9 mouse cellular contexts compared by ENCODE assay signal in the genomic region with DNA sequence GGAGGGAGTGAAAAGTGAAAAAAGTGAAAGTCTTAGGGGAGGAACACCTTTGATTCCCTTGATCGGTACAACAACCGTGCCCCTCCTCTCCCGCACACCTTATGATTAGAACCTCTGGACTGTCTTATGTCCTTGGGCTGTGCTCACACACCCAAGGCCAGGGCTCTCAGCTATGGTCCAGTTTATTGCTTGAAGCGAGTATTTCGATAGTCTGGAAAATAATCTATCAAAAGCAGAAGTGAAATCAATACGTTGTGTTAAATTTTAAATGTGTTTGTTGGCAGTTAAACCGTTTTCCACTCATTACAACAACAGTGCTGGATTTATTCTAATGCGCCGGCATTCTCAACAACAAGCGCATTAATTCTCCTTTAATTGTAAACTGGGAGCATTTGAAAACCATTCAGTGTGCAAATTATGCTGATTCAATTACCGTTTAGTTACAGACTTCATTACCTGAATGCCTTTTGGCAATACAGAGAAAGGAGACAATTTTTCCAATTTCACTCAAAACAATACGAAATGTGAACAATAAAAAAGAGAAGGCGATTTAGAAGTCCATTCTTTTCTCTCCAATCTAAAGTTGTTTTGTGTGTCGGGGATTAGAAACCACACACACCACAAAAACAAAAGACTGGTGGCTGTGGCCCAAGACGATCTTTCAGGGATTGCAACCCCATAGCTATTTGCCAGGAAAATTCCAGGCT. TPM values are rescaled to one million over a fixed set of nuclear protein-coding genes. Genes with fewer than 3 reads are reported as not detected.
DNase-seq lines count a peak whose midpoint lies in the region; ATAC-seq lines count a peak whose summit lies in the region.
"Had no signal": no experiment of that assay in that cellular context is flagged by ENCODE, and none has a peak within 500 bp of the region (broad histone marks: within the 10 kb centered on the region; RNA-seq: fewer than 3 reads in every experiment).

No protein-coding gene starts in this region.

- peak overlapping the region; percentile 58 for H3K4me2 ChIP-seq in kidney, embryonic 15.5 days
- peak overlapping the region; percentile 64 for H3K4me2 ChIP-seq in embryonic facial prominence, embryonic 14.5 days (ENCODE audit: low read depth, low read length)
- H3K4me2 ChIP-seq in hindbrain, embryonic 16.5 days (ENCODE audit: low read length), result peak overlapping the region; percentile 94
- H3K4me2 ChIP-seq in neural tube, embryonic 12.5 days (replicated peaks), result peak overlapping the region; percentile 78

- no peaks in the 10 kb centered on the region for H3K36me3 ChIP-seq in kidney, embryonic 15.5 days
- H3K36me3 ChIP-seq in embryonic facial prominence, embryonic 14.5 days (ENCODE audit: control insufficient read depth, insufficient read depth, low read length), result no peaks in the 10 kb centered on the region
- no peaks in the 10 kb centered on the region for H3K36me3 ChIP-seq in hindbrain, embryonic 16.5 days (ENCODE audit: control insufficient read depth, insufficient read depth, low read length)
- no peaks in the 10 kb centered on the region for H3K36me3 ChIP-seq in neural tube, embryonic 12.5 days
- H3K36me3 ChIP-seq: liver, embryonic 12.5 days had no signal

- no peak for ATAC-seq in kidney, embryonic 15.5 days (replicated peaks; ENCODE audit: low FRiP score)
- no peak for ATAC-seq in embryonic facial prominence, embryonic 14.5 days (ENCODE audit: low read depth)
- no peak for ATAC-seq in hindbrain, embryonic 16.5 days
- no peak for ATAC-seq in neural tube, embryonic 12.5 days (ENCODE audit: low FRiP score, low read depth)
- ATAC-seq: liver, embryonic 12.5 days had no signal

- peaks cover 44% of the 10 kb centered on the region for H3K4me1 ChIP-seq in kidney, embryonic 15.5 days
- 0 out of 2 replicates have a peak, but pooled peaks cover 4% of the 10 kb centered on the region for H3K4me1 ChIP-seq in embryonic facial prominence, embryonic 14.5 days (ENCODE audit: control insufficient read depth, insufficient read depth, low read length)
- peaks cover 29% of the 10 kb centered on the region for H3K4me1 ChIP-seq in hindbrain, embryonic 16.5 days (ENCODE audit: control insufficient read depth, insufficient read depth, low read depth, low read length)
- peaks cover 35% of the 10 kb centered on the region for H3K4me1 ChIP-seq in neural tube, embryonic 12.5 days

- no peaks in the 10 kb centered on the region for H3K9me3 ChIP-seq in kidney, embryonic 15.5 days (replicated peaks)
- no peaks in the 10 kb centered on the region for H3K9me3 ChIP-seq in embryonic facial prominence, embryonic 14.5 days (ENCODE audit: control insufficient read depth, low read length)
- H3K9me3 ChIP-seq in hindbrain, embryonic 16.5 days (ENCODE audit: control insufficient read depth, low read length), result no peaks in the 10 kb centered on the region
- no peaks in the 10 kb centered on the region for H3K9me3 ChIP-seq in neural tube, embryonic 12.5 days
- H3K9me3 ChIP-seq: liver, embryonic 12.5 days had no signal

- H3K4me3 ChIP-seq in kidney, embryonic 15.5 days (replicated peaks), result no peak overlapping the region
- peak overlapping the region; percentile 38; the same call in 1 of the 2 replicates for H3K4me3 ChIP-seq in embryonic facial prominence, embryonic 14.5 days (ENCODE audit: low read depth, low read length)
- peak overlapping the region; percentile 67 for H3K4me3 ChIP-seq in hindbrain, embryonic 16.5 days (ENCODE audit: low read length)
- H3K4me3 ChIP-seq in neural tube, embryonic 12.5 days, result peak overlapping the region; percentile 49

- no peak overlapping the region for H3K9ac ChIP-seq in kidney, embryonic 15.5 days
- H3K9ac ChIP-seq in embryonic facial prominence, embryonic 14.5 days (ENCODE audit: low read depth, low read length), result no peak overlapping the region
- no peak overlapping the region; the same call in 1 of the 2 replicates for H3K9ac ChIP-seq in hindbrain, embryonic 16.5 days (ENCODE audit: low read depth, low read length)
- no peak overlapping the region for H3K9ac ChIP-seq in neural tube, embryonic 12.5 days
- H3K9ac ChIP-seq: liver, embryonic 12.5 days had no signal

- H3K27ac ChIP-seq in kidney, embryonic 15.5 days, result no peak overlapping the region
- H3K27ac ChIP-seq in embryonic facial prominence, embryonic 14.5 days (replicated peaks; ENCODE audit: low read depth, low read length), result no peak overlapping the region
- H3K27ac ChIP-seq in hindbrain, embryonic 16.5 days (ENCODE audit: low read depth, low read length), result peak overlapping the region; percentile 6; the same call in 1 of the 2 replicates
- no peak overlapping the region for H3K27ac ChIP-seq in neural tube, embryonic 12.5 days
- H3K27ac ChIP-seq: liver, embryonic 12.5 days had no signal

- H3K27me3 ChIP-seq in kidney, embryonic 15.5 days, result peaks cover 95% of the 10 kb centered on the region
- peaks cover 95% of the 10 kb centered on the region for H3K27me3 ChIP-seq in embryonic facial prominence, embryonic 14.5 days (replicated peaks; ENCODE audit: control insufficient read depth, insufficient read depth, low read length)
- H3K27me3 ChIP-seq in hindbrain, embryonic 16.5 days (replicated peaks; ENCODE audit: control insufficient read depth, insufficient read depth, low read length), result peaks cover 7% of the 10 kb centered on the region
- peaks cover 95% of the 10 kb centered on the region for H3K27me3 ChIP-seq in neural tube, embryonic 12.5 days (replicated peaks)

- no peak for DNase-seq in kidney, adult 9 months
- no peak for DNase-seq in embryonic facial prominence, embryonic 14.5 days (ENCODE audit: low spot score)
- no peak for DNase-seq in ovary, adult 18-20 months (ENCODE audit: low spot score)
- no peak for DNase-seq in urinary bladder, adult 18-20 months (ENCODE audit: low spot score in 2 of 2)
- DNase-seq in spleen, adult 18-20 months, result no peak

- WGBS in kidney, embryonic 15.5 days, result 20% methylated on average over 15 of the region's 15 CpGs
- WGBS in embryonic facial prominence, embryonic 14.5 days, result 13% methylated on average over 15 of the region's 15 CpGs
- 17% methylated on average over 15 of the region's 15 CpGs for WGBS in hindbrain, embryonic 16.5 days
- 13% methylated on average over 15 of the region's 15 CpGs for WGBS in neural tube, embryonic 12.5 days

RNA-seq across cellular contexts. Expression of a gene that starts 3.8 kb away (rescaled TPM):
- polyA plus RNA-seq in kidney, embryonic 15.5 days (2015; fragmentation: Nextera tagmentation; extraction: Ambion mirVana), result 0.38 and 0.39 TPM in 2 replicates
- 3.1 TPM in 2 replicates for polyA plus RNA-seq in embryonic facial prominence, embryonic 14.5 days (2014; fragmentation: Nextera tagmentation; extraction: Ambion mirVana)
- 90.3 and 101 TPM in 2 replicates for polyA plus RNA-seq in hindbrain, embryonic 16.5 days (2015; fragmentation: Nextera tagmentation; extraction: Ambion mirVana)
- 29.0 and 31.7 TPM in 2 replicates for polyA plus RNA-seq in neural tube, embryonic 12.5 days (2016; fragmentation: Nextera tagmentation; extraction: Ambion mirVana)
- polyA plus RNA-seq: liver, embryonic 12.5 days had no signal
